Mouse (Mus musculus) thymus, adult 2 months (tissue): ENCODE results near the gene Hspb7.

ENCODE experiments used
- CTCF ChIP-seq: fragments of 200-500 bp; IDR thresholded peaks from 2 replicates; pipeline ENCODE4 v1.5.1; 2012; ENCODE audit warnings: mild to moderate bottlenecking, control low read depth, low read length, moderate library complexity, borderline replicate concordance; ENCODE audit not compliant: control insufficient read depth, poor library complexity, insufficient read depth; ENCODE audit errors: extremely low read depth
- POLR2A ChIP-seq: fragments of 200-500 bp; IDR thresholded peaks from 2 replicates; pipeline ENCODE4 v1.6.1; 2012; ENCODE audit warnings: mild to moderate bottlenecking, low read length, control low read depth, moderate library complexity; ENCODE audit not compliant: control insufficient read depth, poor library complexity, insufficient read depth; ENCODE audit errors: extremely low read depth

DNA sequence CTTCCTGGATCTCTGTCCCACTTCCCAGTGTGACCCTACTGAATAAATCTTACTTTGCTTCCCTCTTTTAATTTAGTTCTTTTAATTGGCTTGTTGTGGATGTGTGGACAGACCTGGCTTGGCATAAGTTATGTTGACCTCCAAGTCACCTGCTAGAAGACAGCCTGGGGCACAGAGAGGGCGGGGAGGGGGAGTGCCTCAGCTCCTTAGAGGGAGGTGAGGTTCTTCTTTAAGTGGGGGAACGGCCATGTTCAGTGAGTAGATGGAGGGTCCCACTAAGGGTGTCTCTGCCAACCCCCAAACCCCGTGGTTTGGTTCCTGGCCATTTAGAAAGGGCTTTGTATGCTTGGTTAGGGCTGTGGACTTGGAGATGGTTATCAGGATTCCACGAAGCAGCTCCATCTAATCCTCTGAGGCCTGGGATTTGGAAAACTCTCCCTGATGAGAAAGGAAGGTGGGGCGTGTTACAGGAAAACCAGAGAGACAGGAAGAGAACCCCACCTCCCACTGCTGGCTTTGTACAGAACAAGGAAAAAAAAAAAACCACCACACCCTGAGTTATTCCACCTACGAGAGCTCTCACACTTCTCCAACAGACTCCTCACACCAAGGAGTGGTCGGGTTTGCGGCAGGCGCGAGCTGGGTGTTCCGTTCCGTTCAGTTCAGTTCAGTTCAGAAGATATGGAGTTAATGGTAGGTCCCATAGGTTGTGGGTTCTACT is 18.7 kb downstream of the Hspb7 start:
- TF ChIP-seq POLR2A (no peak), CTCF (no peak)
